Mouse (Mus musculus) embryonic fibroblast, embryonic 13.5 days (primary cell): ENCODE data around the gene Myadm.

Source experiments
- CTCF ChIP-seq: IDR thresholded peaks from 2 replicates; pipeline ENCODE4 v1.5.1; 2011; ENCODE audit warnings: mild to moderate bottlenecking, control low read depth, low read length, moderate library complexity, borderline replicate concordance; ENCODE audit not compliant: insufficient read depth
- POLR2A ChIP-seq: IDR thresholded peaks from 2 replicates; pipeline ENCODE4 v1.6.1; 2011; ENCODE audit warnings: low read depth, mild to moderate bottlenecking, control low read depth, low read length, moderate library complexity

DNA sequence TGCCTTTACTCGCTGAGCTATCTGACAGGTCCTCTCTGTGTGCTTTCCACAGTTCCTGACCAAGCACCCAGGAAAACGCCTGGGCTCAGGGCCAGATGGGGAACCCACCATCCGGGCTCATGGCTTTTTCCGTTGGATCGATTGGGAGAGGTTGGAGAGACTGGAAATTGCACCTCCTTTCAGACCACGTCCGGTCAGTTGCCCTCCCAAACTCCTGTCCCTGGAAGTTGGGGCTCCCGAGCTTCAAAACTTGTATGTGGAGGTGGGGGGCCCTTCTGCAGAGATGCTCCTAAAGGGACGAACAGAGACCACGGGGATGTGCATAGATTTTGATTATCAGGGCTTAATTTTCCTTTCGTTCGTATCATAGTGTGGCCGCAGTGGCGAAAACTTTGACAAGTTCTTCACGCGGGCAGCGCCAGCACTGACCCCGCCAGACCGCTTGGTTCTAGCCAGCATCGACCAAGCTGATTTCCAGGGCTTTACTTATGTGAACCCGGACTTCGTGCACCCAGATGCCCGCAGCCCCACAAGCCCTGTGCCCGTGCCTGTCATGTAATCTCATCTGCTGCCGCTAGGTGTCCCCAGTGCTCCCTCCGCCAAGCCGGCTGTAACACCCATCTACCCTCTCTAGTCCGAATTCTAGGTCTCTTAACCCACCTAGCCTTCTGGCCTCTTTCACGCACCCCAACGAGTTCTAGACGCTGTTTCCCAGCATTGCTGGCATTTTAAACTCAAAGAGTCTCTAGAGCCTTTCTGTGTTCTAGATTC, 41.1 kb downstream of the Myadm start:
- peak; percentile 96 for TF ChIP-seq CTCF
- TF ChIP-seq POLR2A = no peak
